Mouse (Mus musculus) MEL (cell line): ENCODE results near the gene Dnah14.

Experiments used
- EP300 ChIP-seq, 2 experiments: IDR thresholded peaks; 2 replicates each; pipeline ENCODE4 v1.6.1; 2011; ENCODE audit warnings: improper control_type of control experiment in 2 of 2, low read length in 2 of 2, low read depth in 1 of 2, mild to moderate bottlenecking in 1 of 2
- POLR2A ChIP-seq, 2 experiments: IDR thresholded peaks; 2 replicates each; pipeline ENCODE4 v1.6.1; 2011 to 2012; ENCODE audit warnings: low read length in 2 of 2, mild to moderate bottlenecking in 2 of 2, control low read depth in 1 of 2, improper control_type of control experiment in 1 of 2, low read depth in 1 of 2, moderate library complexity in 1 of 2; ENCODE audit not compliant: control insufficient read depth in 1 of 2, insufficient read depth in 1 of 2, poor library complexity in 1 of 2
- RAD21 ChIP-seq: IDR thresholded peaks from 2 replicates; pipeline ENCODE4 v1.6.1; 2011; ENCODE audit warnings: mild to moderate bottlenecking, low read depth, low read length, improper control_type of control experiment
- ZNF384 ChIP-seq: IDR thresholded peaks from 2 replicates; pipeline ENCODE4 v1.6.1; 2012; ENCODE audit warnings: low read depth, mild to moderate bottlenecking, inconsistent platforms, low read length, improper control_type of control experiment

DNA sequence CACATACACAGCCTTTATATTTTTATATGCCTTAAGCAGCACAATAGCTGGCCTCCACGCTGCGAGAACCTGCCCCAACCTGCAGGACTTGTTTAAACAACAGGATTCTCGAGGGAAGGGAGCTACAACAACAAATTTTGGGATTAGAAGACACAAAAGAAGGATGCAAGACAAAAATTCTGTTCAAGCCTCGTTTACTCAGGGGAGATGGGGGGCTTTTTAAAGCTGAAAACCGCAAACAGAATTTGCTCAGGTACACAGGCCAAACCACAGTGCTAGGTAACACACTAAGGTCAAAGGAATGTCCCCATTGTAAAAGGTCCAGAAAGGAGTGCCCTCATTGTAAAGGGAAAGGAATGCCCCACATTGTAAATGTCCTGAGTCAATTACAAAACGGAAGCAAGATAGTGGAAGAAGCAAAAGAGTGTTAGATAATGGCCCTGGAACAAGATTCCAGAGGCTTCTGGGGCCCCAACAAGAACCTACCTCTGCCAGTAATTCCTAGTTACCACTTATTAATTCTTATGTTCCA is 46.9 kb downstream of the Dnah14 start:
- no peak for TF ChIP-seq EP300 (IDR thresholded peaks at IDR 0.05; ENCODE audit: low read depth in 1 of 2, low read length in 2 of 2)
- TF ChIP-seq POLR2A (IDR thresholded peaks at IDR 0.05; ENCODE audit: control insufficient read depth in 1 of 2, insufficient read depth in 1 of 2, low read depth in 1 of 2, low read length in 2 of 2, poor library complexity in 1 of 2): no peak
- TF ChIP-seq RAD21: no peak
- no peak for TF ChIP-seq ZNF384
